Comparison of ENCODE assay signal across 17 mouse cellular contexts in genomic region chr7:92460578-92460977, GRCm38 (mm10).
DNase-seq lines count a peak whose midpoint lies in the region; ATAC-seq and TF ChIP-seq lines count a peak whose summit lies in the region.
"Had no signal": no experiment of that assay in that cellular context is flagged by ENCODE, and none has a peak within 500 bp of the region (broad histone marks: within the 10 kb centered on the region; RNA-seq: fewer than 3 reads in every experiment).

No protein-coding gene starts in this region.

- peak; percentile 86 for ATAC-seq in hindbrain, postnatal 0 days
- ATAC-seq in hindbrain, embryonic 13.5 days (ENCODE audit: low FRiP score), result no peak
- no peak for ATAC-seq in hindbrain, embryonic 11.5 days (ENCODE audit: low FRiP score)
- ATAC-seq: intestine, embryonic 15.5 days; midbrain, embryonic 13.5 days had no signal

- no peaks in the 10 kb centered on the region for H3K27me3 ChIP-seq in hindbrain, postnatal 0 days (ENCODE audit: insufficient read depth, low read length)
- no peaks in the 10 kb centered on the region for H3K27me3 ChIP-seq in hindbrain, embryonic 13.5 days
- no peaks in the 10 kb centered on the region for H3K27me3 ChIP-seq in hindbrain, embryonic 11.5 days (ENCODE audit: control insufficient read depth, insufficient read depth, low read length)
- H3K27me3 ChIP-seq: intestine, embryonic 15.5 days; liver, embryonic 15.5 days; midbrain, embryonic 13.5 days; neural tube, embryonic 12.5 days had no signal

- no peak overlapping the region for H3K9ac ChIP-seq in hindbrain, postnatal 0 days (replicated peaks; ENCODE audit: low read length)
- no peak overlapping the region for H3K9ac ChIP-seq in hindbrain, embryonic 13.5 days
- no peak overlapping the region for H3K9ac ChIP-seq in hindbrain, embryonic 11.5 days (ENCODE audit: low read depth, low read length)
- H3K9ac ChIP-seq: intestine, embryonic 15.5 days; liver, embryonic 15.5 days; midbrain, embryonic 13.5 days; neural tube, embryonic 12.5 days had no signal

- no peak overlapping the region for H3K4me2 ChIP-seq in hindbrain, postnatal 0 days (ENCODE audit: low read depth, low read length)
- no peak overlapping the region for H3K4me2 ChIP-seq in hindbrain, embryonic 13.5 days
- no peak overlapping the region for H3K4me2 ChIP-seq in hindbrain, embryonic 11.5 days (replicated peaks; ENCODE audit: low read depth, low read length)
- H3K4me2 ChIP-seq: intestine, embryonic 15.5 days; liver, embryonic 15.5 days; midbrain, embryonic 13.5 days; neural tube, embryonic 12.5 days had no signal

- H3K4me1 ChIP-seq in hindbrain, postnatal 0 days (ENCODE audit: insufficient read depth, low read length), result no peaks in the 10 kb centered on the region
- no peaks in the 10 kb centered on the region for H3K4me1 ChIP-seq in hindbrain, embryonic 13.5 days (replicated peaks)
- no peaks in the 10 kb centered on the region for H3K4me1 ChIP-seq in hindbrain, embryonic 11.5 days (replicated peaks; ENCODE audit: control insufficient read depth, insufficient read depth, low read length)
- H3K4me1 ChIP-seq: liver, embryonic 15.5 days; midbrain, embryonic 13.5 days; neural tube, embryonic 12.5 days had no signal

- TF ChIP-seq CTCF in hindbrain, postnatal 0 days (IDR thresholded peaks at IDR 0.05; ENCODE audit: low read depth), result no peak

- peak; percentile 60 for DNase-seq in hindbrain, postnatal 0 days (ENCODE audit: low spot score)
- peak; percentile 86 for DNase-seq in cerebellum, adult 11 months
- DNase-seq in cerebellum, postnatal 10 days, result peak; percentile 85 to 89
- peak; percentile 59 for DNase-seq in layer of hippocampus, adult 9-10 months (ENCODE audit: low spot score)
- DNase-seq in embryo, embryonic 11 days, result no peak
- no peak for DNase-seq in T-cell, adult 2 months (ENCODE audit: low spot score)
- DNase-seq in hindbrain, embryonic 11.5 days (ENCODE audit: low spot score), result no peak
- DNase-seq: gastrocnemius, postnatal 36 days; kidney, postnatal 36 days; lung, postnatal 36 days; spleen, adult 18-20 months; thymus, adult 18-20 months had no signal

- H3K36me3 ChIP-seq in hindbrain, postnatal 0 days (ENCODE audit: insufficient read depth, low read length), result no peaks in the 10 kb centered on the region
- H3K36me3 ChIP-seq in hindbrain, embryonic 13.5 days, result no peaks in the 10 kb centered on the region
- H3K36me3 ChIP-seq in hindbrain, embryonic 11.5 days (ENCODE audit: control insufficient read depth, insufficient read depth, low read length), result no peaks in the 10 kb centered on the region
- H3K36me3 ChIP-seq: intestine, embryonic 15.5 days; liver, embryonic 15.5 days; midbrain, embryonic 13.5 days; neural tube, embryonic 12.5 days had no signal

- H3K27ac ChIP-seq in hindbrain, postnatal 0 days, result no peak overlapping the region
- no peak overlapping the region for H3K27ac ChIP-seq in hindbrain, embryonic 13.5 days
- H3K27ac ChIP-seq in hindbrain, embryonic 11.5 days (ENCODE audit: low read depth, low read length), result no peak overlapping the region
- H3K27ac ChIP-seq: intestine, embryonic 15.5 days; liver, embryonic 15.5 days; midbrain, embryonic 13.5 days; neural tube, embryonic 12.5 days had no signal

- H3K9me3 ChIP-seq in hindbrain, postnatal 0 days (ENCODE audit: low read length), result no peaks in the 10 kb centered on the region
- no peaks in the 10 kb centered on the region for H3K9me3 ChIP-seq in hindbrain, embryonic 13.5 days
- H3K9me3 ChIP-seq in hindbrain, embryonic 11.5 days (ENCODE audit: control insufficient read depth, low read length), result no peaks in the 10 kb centered on the region
- H3K9me3 ChIP-seq: intestine, embryonic 15.5 days; liver, embryonic 15.5 days; midbrain, embryonic 13.5 days; neural tube, embryonic 12.5 days had no signal

- H3K4me3 ChIP-seq in hindbrain, postnatal 0 days (ENCODE audit: low read length), result no peak overlapping the region
- no peak overlapping the region for H3K4me3 ChIP-seq in hindbrain, embryonic 13.5 days
- no peak overlapping the region for H3K4me3 ChIP-seq in hindbrain, embryonic 11.5 days (ENCODE audit: low read depth, low read length)
- H3K4me3 ChIP-seq: intestine, embryonic 15.5 days; liver, embryonic 15.5 days; midbrain, embryonic 13.5 days; neural tube, embryonic 12.5 days had no signal

Comparison
In these comparisons a context has a peak if more than half of its experiments do, and no peak if none do; other contexts are left out.
1. DNase-seq: peak in hindbrain, postnatal 0 days (single experiment), cerebellum, adult 11 months (single experiment), cerebellum, postnatal 10 days (2 of 2) and layer of hippocampus, adult 9-10 months (single experiment); none in embryo, embryonic 11 days (single experiment), T-cell, adult 2 months (single experiment) and hindbrain, embryonic 11.5 days (single experiment).